Mouse (Mus musculus): ENCODE measurements at regions not wholly inside any gene's neighbourhood (a gene's known extent, or its start where the extent isn't known, plus 50 kb on each side); places are given as distances from the start of the nearest gene placed in this dataset.

DNA sequence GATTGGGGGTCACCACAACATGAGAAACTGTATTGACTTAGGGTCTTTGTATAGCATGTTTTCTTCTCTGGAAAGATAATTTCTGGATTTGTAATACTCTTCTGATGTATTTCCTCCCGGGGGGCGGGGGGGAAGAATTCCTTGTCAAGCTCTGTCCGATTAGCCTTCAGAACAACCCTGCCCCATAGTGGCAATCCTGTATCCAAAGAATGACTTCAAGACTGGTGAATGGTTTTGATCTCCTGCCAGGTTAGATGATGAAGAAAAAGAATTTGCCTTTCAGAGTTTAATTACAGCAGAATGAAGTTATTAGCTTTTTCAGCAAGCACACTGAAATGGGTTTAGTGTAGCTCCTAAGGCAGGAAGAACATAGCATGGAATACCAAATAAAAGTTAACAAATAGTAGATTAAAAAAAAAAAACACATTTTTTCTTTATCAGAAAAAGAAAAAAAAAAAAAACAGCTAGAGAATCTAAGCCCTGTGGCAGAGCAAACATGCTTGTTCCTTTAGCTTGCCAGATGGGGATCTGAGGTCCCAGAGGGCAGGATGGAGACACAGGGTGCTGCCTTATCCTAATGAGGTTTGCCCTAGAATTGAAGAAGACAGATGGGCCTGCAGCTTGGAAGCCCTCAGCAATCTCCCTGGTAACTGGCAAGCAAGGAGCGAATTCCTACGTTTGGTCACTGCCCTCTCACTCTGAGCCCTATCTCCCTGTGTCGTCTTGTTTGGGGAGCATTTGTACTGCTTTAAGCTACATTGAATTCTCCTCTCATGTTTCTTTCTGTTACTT, 280.9 kb upstream of the Gm9972 start:
- no peak for DNase-seq (ENCODE audit: low spot score in 2 of 2)

DNA sequence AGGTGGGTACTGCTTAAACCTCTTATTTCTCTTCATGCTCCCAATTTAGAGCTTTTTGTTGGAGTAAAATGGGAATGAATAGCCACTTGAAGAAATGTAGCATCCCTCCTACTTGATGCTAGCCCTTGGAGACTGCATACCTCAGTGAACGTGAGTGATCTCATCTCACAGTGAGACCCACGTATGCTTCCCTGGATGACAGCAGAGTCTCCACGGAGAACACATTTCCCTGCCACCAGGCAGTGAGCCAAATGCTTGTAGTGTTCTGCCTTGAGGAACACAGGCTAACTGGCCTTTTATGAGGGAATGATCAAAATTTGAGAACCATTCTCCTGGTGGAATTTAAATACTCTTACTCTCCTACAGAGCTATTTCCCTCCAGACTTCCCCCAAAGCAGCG, 280.1 kb upstream of the Gm9972 start:
- no peak for DNase-seq (ENCODE audit: low spot score in 2 of 2)

DNA sequence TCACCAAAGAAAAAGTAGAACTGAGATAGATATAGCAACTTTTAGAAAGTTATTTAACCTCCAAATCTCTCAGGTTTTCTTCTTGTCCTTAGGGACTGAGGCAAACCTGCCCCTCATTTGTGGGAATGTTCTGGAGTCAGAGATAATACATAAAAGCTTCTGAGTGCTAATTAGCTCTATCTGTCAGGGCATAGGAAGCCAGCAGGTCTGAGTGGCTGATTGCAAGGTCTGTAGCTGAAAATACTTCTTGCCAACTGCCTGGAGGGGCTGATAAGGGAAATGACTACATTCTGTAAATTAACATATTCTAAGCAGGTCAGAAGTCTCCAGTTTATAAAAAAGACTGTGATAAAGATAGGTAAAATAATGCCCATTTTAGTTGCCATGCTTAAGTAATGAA, 270.3 kb upstream of the Gm9972 start:
- DNase-seq (ENCODE audit: low spot score in 2 of 2) = no peak

DNA sequence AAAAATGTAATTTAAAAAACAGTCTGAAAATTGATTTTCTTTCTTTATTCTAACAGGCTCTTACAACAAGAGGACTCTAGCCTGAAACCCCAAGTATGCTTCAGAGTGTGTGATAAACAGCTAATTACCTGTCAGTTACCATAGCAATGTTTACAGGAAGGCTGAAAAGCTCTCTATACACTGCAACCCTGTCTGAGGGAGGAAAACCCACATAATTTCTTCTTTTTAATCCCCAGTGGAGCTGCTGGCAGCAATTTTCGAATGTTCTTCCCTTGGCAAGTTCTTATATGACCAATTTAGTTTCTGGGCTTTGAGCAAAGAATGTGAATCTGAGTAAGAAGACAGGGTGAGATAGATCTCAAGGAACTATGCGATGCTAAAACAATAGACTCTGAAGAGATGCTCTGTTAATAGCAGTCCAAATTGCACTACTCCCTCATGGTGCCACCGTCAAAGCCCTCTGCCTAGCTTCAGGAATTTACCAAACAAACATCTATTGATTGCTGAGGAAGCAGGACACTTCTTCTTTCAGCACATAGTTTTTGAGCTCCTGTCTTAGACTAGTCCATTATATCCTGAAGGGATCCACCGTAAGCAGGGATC, 260.4 kb upstream of the Gm9972 start:
- no peak for DNase-seq (ENCODE audit: low spot score in 2 of 2)

DNA sequence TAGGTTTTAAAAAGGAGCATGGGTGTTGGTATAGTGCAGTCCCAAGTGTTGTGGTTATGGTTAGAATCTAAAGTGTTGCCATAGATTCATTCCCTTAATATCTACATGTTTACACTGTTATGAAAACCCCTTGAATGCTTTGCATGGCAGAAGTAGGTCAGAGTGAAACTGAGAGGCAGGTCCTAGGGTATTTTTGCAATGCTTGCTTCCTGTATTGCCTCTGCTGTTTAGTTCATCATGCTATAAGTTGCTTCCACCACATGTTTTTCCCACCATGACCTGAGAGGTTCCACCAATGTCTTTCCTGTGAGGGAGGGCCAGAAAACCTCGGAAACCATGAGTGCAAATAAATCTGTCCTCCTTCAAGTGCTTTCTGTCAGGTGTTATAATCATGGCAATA, 224.1 kb upstream of the Gm9972 start:
- no peak for DNase-seq (ENCODE audit: low spot score in 2 of 2)

DNA sequence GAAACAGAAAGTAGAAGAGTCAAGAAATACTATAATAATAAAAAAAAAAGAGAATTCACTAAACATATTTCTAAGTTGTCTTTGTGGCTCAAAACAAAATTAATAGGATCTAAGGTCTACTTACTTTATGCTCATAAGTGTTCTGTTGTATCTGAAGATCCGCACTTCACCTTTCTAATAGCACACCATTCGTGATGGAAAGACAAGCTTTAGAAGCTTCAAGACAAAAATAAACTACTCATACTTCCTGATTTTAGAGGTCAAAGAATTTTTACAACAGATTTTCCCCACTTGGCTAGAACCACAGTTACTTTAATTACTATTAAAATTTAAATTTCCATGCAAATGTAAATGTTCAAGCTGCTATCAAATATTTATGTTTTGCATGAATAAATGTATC, 219.8 kb upstream of the Gm9972 start:
- DNase-seq (ENCODE audit: low spot score in 2 of 2) = no peak

DNA sequence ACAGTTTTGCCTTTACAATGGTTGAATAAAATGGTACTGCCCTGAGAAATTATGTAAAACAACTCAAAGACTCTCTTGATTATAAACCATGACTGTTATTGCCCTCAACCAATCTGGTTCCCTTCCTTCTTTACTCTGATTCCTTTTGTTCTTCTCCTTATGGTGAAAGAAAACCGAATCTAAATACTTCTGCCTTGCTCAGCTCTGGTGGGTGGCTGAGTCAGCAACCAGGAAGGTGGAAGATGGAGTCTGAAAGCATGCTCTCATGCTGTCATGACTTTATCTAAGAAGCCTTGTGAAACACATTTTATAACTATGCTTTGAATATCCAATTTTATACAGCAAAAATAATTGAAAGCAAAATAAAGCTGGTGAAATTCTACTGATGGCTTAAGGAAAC, 212.7 kb upstream of the Gm9972 start:
- DNase-seq (ENCODE audit: low spot score in 2 of 2) = no peak

DNA sequence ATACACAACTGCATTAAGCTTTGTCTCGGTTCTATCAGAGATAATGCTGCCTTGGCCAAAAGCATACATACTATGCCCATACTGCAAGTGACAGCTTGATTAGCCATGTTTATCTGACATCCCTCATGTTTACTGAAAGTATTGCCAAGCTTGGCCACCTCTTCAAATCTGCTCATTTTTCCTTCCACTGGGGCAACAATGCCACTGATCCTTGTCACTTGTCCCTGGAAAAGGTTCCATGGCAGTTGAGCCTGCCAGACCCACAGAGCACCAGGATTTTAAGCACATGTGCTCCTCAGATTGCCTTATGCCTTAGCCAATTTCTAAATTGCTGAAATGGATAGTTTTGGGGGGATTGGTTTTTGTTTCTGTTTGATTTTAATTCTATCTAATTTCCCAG, 189.8 kb upstream of the Gm9972 start:
- no peak for DNase-seq (ENCODE audit: low spot score in 2 of 2)

DNA sequence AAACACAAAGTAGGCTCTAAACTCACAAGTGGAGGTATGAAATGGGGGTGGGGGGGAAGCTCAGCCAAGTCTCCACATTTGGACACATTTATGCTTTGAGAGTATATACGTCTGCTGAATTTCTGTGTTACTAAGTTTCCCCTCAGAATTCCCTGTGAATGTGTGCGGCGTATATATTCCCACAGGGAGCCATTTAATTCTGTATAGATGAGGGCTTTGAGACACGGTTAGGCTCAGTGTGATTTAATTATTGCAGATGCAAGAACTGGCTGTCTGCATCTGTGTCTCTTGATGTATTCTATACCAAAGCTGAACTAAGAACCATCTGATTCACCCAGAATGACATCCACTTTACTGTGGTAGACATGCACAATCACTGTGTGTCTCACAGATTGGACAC, 181.1 kb upstream of the Gm9972 start:
- DNase-seq (ENCODE audit: low spot score in 2 of 2) = no peak

DNA sequence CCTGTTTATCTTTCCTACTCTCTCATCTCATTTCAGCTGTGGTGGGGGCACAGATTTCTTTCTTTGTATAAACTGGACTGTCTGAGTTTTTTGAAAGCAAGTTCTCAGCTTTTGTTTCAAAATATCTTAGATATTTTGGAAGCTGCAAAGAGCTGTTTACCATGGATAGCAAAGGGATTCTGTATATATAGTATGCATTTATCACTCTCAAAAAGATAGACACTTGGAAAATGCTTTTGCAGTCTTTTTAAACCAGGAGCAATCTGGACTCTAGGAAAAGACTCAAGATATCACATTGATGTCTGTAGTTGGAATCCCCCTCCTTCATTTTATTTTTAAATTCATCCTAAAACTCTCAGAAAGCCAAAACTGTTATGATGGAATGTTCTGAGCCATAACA, 177.9 kb upstream of the Gm9972 start:
- no peak for DNase-seq (ENCODE audit: low spot score in 2 of 2)

DNA sequence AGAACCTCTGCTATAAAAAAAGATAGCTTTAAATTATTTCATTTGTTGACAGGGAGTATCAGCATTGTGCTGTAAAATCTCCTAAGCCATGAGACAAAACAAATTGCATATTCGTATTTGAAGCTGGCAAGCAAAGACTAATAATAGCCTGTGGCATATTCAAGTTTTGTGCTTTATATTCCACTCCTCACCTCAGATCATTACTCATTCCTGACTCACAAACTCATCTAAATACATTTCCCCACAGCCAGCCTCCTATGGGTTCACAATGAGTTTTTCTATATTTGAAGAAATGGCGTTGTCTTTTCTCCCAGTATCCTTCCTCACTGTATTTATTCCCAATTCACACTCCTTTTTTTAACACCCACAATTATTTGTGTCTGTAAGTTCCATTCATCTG, 161.5 kb upstream of the Gm9972 start:
- no peak for DNase-seq (ENCODE audit: low spot score in 2 of 2)

DNA sequence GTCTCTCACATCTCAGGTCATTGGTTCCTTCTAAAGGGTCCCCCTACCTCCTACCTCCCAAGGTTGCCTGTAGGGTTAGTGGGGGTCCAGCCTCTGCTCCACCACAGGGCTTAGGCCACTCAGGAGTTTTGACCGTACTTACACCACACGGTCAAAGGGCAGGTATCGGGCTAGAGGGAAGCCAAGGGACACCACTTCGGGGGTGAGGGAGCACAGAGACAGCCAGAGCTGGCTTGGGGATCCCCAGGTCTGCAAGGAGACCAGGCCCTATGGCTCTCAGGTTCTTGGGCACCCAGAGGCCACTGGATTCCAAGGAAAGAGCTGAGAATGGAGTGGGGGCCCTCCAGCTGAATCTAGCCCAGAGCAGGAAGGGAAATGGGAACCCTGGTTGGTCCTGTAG, 135.5 kb upstream of the Gm9972 start:
- no peak for DNase-seq (ENCODE audit: low spot score in 2 of 2)

DNA sequence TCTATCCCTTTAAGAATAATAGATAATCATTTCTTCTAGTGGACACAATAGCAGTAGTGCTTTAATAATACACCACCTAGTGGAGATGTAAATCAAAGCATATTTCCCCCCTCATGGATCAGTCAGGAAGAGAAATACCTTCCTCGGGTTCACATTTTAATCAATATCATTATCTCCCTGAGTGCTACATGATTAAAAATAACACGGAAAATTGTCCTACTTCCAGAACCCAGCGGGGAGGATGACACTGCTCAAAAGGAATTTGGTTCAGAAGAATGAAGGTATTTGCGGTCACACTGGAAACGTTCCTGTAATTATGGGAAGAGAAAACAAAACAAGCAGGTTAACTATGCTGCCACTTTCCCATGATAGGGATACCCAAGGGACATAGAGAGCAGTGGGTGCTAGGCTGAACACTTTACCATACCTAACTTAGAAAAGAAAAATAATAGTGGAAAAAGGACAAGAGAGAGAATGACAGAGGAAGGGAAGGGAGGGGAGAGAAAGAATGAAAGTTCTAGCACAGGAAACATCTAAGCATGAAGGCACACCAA, 132.0 kb upstream of the Gm9972 start:
- DNase-seq (ENCODE audit: low spot score in 2 of 2) = no peak

DNA sequence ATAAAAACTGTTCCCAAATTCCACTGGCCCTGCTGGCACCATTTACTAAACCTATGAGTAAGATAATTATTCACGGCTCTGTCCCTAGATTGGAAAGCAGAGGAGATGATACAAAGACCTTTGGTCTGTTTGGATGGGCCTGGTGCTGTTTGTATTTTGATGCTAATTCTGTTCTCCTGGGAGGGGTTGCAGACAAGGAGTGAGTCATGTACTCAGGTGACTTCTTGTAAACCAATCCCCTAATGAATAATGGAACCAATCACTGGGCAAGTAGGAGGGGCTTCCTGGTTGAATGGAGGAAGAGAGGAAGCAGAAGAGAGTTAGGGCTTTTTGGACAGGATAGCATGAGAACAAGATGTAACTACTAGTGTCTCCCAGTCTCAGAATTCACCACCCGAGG, 130.0 kb upstream of the Gm9972 start:
- DNase-seq (ENCODE audit: low spot score in 2 of 2) = no peak

DNA sequence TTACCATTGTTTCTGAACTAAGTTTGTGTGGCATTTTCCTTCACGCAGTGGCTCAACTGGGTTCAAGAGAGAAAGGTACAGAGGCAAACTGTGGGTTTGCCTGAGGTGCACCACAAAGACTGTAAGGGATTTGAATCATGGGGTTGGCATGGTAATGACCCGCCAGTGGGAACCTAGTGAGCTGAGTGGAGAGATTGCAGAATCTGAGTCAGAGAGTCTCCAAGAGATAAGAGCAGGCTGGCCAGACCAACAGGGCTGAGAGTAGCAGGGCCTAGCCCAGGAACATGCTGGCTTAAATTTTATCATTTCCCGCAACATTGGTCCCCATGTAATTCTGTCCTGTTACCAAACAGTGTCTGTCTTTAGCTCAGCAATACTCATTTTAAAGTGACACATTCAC, 129.5 kb upstream of the Gm9972 start:
- DNase-seq (ENCODE audit: low spot score in 2 of 2) = no peak

DNA sequence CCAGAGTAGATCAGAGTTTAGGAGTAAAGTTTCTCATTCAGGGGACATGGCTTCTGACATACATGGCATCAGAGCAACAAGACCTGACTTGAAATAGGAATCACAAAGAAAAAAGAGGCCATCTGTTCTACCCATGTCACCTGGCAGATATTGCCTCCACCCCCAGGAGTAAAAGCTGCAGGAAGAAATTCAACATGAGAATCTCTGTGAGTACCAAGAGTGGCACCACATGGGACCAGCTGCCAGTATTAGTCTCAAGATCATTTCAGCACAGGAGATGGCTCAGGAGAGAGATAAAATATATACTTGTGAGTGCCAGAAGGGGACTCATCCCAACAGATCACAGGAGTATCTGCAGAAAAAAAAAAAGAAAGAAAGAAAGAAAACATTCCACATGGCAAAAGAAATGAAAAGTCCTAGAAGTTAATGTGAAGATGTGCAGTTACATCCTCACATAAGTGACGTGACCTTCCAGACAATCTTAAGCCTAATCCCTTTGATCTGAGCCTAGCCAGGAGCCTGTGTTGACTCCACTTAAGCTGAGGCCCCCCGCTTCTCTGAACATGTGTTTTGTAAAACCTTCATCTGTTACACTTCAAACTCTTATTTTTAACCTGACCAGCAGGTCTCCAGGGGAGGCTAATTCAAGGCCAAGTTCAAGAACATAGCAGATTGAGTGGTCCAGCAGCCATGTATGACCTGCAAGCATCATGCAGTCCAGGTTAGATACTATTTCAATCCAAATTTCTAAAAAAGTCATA, 118.9 kb upstream of the Gm9972 start:
- DNase-seq (ENCODE audit: low spot score in 2 of 2) = no peak

DNA sequence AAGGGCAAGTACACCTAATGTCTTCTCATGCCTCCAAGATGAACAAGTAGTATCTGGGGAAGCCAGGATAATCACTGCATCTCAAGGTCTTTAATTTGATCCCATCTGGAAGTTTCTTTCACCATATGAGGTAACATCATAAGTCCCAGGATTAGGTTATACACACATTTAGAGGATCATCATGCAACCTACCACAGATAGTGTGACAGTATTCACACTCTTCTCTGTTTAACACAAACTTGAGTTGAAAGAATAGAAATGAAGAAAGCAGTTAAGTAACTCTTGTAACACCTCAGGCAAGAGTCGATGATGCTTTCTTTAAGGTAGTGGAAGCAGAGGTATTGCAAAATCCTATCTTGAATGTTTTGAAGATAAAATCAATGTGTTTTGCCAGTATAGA, 116.3 kb upstream of the Gm9972 start:
- DNase-seq (ENCODE audit: low spot score in 2 of 2) = no peak

DNA sequence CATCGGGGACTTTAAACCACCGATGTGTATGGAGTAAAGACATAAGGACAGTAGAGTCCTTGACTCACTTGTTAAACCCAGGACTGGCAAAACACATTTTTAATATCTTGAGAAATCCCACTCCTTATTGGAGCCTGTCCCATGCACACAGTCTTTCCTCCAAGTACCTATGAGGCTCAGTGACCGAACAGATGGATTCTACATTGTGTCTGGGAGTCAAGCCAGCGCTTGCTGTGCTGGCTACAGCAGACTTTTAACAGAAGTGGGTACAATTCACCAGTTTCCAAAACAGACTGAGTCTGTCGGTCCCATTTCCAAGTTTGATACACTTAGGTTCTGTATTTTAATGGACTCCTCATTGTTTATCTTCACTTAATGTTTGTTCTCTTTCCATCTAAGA, 108.4 kb upstream of the Gm9972 start:
- no peak for DNase-seq (ENCODE audit: low spot score in 2 of 2)

DNA sequence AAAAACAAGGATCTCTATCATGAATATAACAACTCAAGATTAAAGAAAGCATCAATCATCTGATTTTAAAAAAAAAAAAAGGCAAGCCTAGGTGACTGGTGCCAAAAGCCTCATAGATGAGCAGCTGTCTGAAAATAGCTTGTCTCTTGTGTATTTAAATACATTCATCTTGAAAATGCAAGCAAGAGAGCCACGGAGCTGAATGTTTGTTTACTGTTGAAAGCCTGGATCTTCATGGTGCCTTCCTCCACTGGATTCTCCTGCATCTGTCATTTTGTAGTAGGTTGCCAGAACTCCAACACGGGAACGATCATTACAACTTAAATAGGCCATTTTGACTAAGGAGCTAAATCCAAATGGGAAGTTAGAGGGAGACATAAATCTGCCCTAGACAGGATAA, 106.6 kb upstream of the Gm9972 start:
- no peak for DNase-seq (ENCODE audit: low spot score in 2 of 2)

DNA sequence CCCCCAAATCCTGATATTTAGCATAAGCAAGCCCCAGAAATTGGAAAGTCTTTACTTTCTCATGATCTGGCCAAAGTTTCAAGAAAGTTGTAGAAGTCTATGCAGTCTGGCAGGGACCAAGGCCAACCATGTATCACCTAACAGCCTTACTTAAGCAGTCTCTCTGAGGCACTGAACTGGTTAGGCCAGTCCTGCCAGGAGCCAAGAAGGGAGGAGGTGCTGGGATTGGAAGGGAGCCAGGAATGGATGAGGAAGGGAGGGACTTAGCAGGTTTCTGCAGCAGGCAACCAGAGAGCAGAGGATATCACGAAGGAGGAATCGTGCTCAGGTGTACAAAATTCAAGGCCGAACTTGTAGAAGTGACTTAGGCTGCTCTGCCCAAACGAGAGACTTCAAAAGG, 96.3 kb upstream of the Gm9972 start:
- peak; percentile 75 to 83 for DNase-seq (ENCODE audit: low spot score in 2 of 2)

DNA sequence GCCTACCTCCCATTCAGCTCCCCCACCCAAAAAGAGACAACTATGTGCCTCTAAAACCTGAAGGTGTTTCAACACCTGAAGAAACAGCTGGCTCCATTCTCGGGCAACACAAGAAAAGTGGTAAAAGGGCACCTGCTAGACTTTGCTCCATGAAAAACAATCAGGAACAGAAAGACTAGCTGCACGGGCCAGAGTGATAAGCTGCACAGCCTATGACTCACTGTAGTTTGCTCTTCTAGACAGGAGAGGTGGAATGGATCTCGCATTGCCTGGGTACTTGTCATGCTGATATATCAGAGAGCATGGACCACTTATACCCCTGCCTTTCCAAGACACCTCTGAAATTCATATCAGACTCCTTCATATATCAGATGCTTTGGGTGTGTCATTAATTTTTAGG, 94.0 kb upstream of the Gm9972 start:
- DNase-seq (ENCODE audit: low spot score in 2 of 2) = peak in 1 of 2 experiments; percentile 23

DNA sequence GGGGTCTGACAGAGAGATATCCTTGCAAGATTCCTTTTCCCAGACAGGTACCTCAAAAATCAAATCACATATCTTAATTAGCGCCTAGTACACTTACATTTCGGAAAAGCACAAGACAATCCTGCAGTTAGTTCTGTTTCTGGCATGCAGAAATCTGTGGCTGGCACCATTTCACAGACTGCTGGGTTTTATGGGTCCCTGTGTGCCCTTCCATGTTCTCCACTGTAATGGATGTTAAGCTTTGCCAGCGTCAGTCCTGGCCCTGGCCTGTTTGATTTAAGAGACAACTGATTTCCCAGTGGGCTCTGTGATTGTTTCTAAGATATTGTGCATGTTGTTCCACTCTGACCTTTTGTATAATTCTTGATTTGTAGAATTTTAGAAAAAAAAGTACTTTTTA, 93.3 kb upstream of the Gm9972 start:
- no peak for DNase-seq (ENCODE audit: low spot score in 2 of 2)

DNA sequence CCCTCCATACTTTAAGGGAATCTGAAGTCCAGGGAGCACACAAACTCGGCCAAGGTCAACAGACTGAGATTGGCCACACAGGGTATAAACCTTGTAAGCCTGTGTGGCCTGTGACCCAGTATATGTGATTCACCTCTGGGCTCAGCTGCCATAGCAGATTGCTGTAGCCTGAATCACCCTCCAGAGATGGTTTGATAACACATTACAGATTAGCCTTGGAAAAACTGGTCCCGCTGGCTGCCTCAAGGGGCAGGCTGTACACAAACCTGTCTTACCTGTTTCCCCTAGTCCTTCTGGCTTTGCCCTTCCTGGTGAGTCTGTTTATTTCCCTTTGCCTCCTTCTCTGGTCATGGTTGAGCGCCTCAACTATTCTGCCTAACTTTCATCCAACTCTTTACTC, 91.0 kb upstream of the Gm9972 start:
- peak; percentile 73 to 78 for DNase-seq (ENCODE audit: low spot score in 2 of 2)
